Mouse (Mus musculus) ES-E14 (cell line): Measurements from ENCODE around the gene Clybl. TPM values are rescaled to one million over a fixed set of nuclear protein-coding genes. Genes with fewer than 3 reads are reported as not detected.

Experiments
- DNase-seq: peaks from one replicate; pipeline ENCODE4 v3.0.0-alpha.2; 2013; ENCODE audit warnings: low read depth, low spot score
- H3K27ac ChIP-seq: 2 replicates; pipeline ENCODE4 v1.5.1; 2012; ENCODE audit warnings: low read depth, mild to moderate bottlenecking, low read length, moderate library complexity, mixed read lengths; ENCODE audit not compliant: poor library complexity, insufficient read depth, severe bottlenecking
- H3K36me3 ChIP-seq: 2 replicates; pipeline ENCODE4 v1.6.1; 2012; ENCODE audit warnings: mild to moderate bottlenecking, low read length, moderate library complexity, mixed read lengths; ENCODE audit not compliant: control insufficient read depth, poor library complexity, insufficient read depth, severe bottlenecking
- H3K4me1 ChIP-seq, 2 experiments: fragments of 150-350 bp in 1 of 2; sonication (generic) in 1 of 2; 2 replicates each; pipeline ENCODE4 v1.6.1; 2012; ENCODE audit warnings: low read length in 2 of 2, mild to moderate bottlenecking in 1 of 2, mixed read lengths in 1 of 2; ENCODE audit not compliant: control insufficient read depth in 2 of 2, insufficient read depth in 2 of 2, poor library complexity in 1 of 2
- H3K4me3 ChIP-seq, 2 experiments: fragments of 150-350 bp in 1 of 2; sonication (generic) in 1 of 2; 2 replicates each; pipeline ENCODE4 v1.5.1; 2012; ENCODE audit warnings: low read length in 2 of 2, low read depth in 1 of 2, mild to moderate bottlenecking in 1 of 2, mixed read lengths in 1 of 2; ENCODE audit not compliant: insufficient read depth in 1 of 2, poor library complexity in 1 of 2, severe bottlenecking in 1 of 2
- H3K9ac ChIP-seq: 2 replicates; pipeline ENCODE4 v1.6.1; 2012; ENCODE audit warnings: low read depth, mild to moderate bottlenecking, low read length, mixed read lengths; ENCODE audit not compliant: poor library complexity, insufficient read depth, severe bottlenecking
- H3K9me3 ChIP-seq: fragments of 150-350 bp; sonication (generic); 2 replicates; pipeline ENCODE4 v1.6.1; 2012; ENCODE audit warnings: low read depth, mild to moderate bottlenecking, low read length; ENCODE audit not compliant: control insufficient read depth, insufficient read depth
- CHD2 ChIP-seq: IDR thresholded peaks from 2 replicates; pipeline ENCODE4 v1.6.1; 2014; ENCODE audit warnings: mild to moderate bottlenecking, low read depth, low read length, inconsistent platforms
- HCFC1 ChIP-seq: IDR thresholded peaks from 2 replicates; pipeline ENCODE4 v1.6.1; 2012; ENCODE audit warnings: low read length, inconsistent platforms, borderline replicate concordance; ENCODE audit not compliant: insufficient read depth
- MAFK ChIP-seq: IDR thresholded peaks from 2 replicates; pipeline ENCODE4 v1.6.1; 2014; ENCODE audit warnings: mild to moderate bottlenecking, low read depth, low read length, inconsistent platforms; ENCODE audit not compliant: insufficient read depth
- ZC3H11A ChIP-seq: IDR thresholded peaks from 2 replicates; pipeline ENCODE4 v1.6.1; 2012; ENCODE audit warnings: low read depth, mild to moderate bottlenecking, inconsistent platforms, low read length, borderline replicate concordance
- ZNF384 ChIP-seq: IDR thresholded peaks from 2 replicates; pipeline ENCODE4 v1.6.1; 2012; ENCODE audit warnings: low read depth, low read length, inconsistent platforms
- in situ Hi-C, 2 experiments: fragments of 600-800 bp; cut with MboI; formaldehyde crosslinking; loops; one replicate each; pipeline ENCODE4 v1.15.1; 2025; ENCODE audit warnings: low sequenced_read_pairs in 2 of 2, inconsistent platforms in 1 of 2; ENCODE audit not compliant: unreplicated experiment in 2 of 2
- total RNA-seq: library from RNA; depleted of rRNA; stranded (reverse); fragments of 300-350 nt; gene quantifications from 2 replicates; pipeline ENCODE4 v1.2.3, GENCODE M21; 2012

The Clybl gene
- total RNA-seq, 1 experiment, result 2.6 TPM

DNA sequence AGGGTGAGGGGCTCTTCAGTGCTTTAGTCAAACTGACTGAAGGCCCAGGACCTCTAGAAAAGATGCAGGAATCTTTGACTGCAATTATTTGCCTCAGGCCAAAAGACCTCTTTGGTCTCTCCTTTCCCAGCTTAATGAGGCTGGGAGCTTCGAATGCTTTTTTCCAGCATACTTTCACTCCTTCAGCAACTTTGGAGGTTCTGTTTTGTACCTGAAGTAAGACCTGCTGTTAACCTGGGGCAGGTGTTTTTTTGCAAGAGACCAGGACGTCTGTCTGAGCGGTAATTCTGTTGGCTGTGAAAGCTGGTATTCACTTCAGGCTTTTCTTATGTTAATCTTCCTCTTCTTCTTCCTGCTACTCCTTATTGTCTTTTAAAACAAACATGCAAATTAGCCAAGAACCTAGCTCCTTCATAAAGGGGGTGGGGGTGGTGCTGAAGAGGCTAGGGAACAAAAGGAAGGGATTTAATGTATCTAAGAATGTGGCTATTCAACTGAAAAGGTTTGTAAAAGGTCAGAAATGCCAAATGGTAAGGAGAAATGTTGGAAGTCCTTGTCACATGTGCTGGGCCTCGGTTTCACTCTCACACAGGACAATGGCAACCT is 234.8 kb downstream of the Clybl start:
- H3K9me3 ChIP-seq, result no peaks in the 10 kb centered on the region
- peaks cover 23 to 36% of the 10 kb centered on the region in 2 experiments for H3K4me1 ChIP-seq
- H3K9ac ChIP-seq, result peak overlapping the region; percentile 54
- no peak overlapping the region for H3K4me3 ChIP-seq
- TF ChIP-seq MAFK (peak; percentile 24; the same call in 1 of the 2 replicates), CHD2 (peak; percentile 84), HCFC1 (no peak), ZNF384 (peak; percentile 78; the same call in 1 of the 2 replicates), ZC3H11A (no peak)
- peak; percentile 88 for DNase-seq
- in situ Hi-C loops, result no loop called here
- peak overlapping the region; percentile 100 for H3K27ac ChIP-seq
- H3K36me3 ChIP-seq, result no peaks in the 10 kb centered on the region

DNA sequence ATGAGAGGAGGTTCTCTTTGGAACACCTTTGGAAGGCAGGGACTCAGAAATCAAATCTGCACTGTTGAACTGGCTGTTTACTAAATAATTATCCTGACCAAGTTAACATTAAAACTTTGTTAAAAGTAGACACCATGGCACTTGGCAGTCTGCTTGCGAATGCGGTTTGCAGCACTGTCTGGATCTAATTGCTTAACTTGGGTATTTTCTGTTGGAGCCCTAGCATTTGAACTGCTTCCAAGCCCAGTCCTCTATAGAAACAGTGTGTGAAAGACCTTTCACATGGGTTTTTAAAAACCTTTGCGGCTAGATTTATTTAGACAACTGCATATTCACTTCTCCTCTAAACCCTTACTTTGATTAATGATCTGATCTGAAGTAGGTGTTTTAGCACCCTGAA is 242.9 kb downstream of the Clybl start:
- Histone ChIP-seq H3K36me3 (no peaks in the 10 kb centered on the region), H3K4me3 (no peak overlapping the region), H3K9ac (no peak overlapping the region), H3K4me1 (peaks cover 2 to 13% of the 10 kb centered on the region in 2 experiments; a peak in 3 of 4 replicates), H3K27ac (no peak overlapping the region), H3K9me3 (no peaks in the 10 kb centered on the region)
- TF ChIP-seq CHD2 (no peak), ZNF384 (no peak), ZC3H11A (no peak)
- DNase-seq, result no peak
- in situ Hi-C loops, result no loop called here

- H3K9me3 ChIP-seq, result no peaks in the 10 kb centered on the region
- H3K4me3 ChIP-seq, result no peak overlapping the region
- H3K36me3 ChIP-seq, result no peaks in the 10 kb centered on the region
- peaks cover 0 to 6% of the 10 kb centered on the region in 2 experiments; a peak in 1 of 4 replicates for H3K4me1 ChIP-seq
- TF ChIP-seq MAFK (no peak), ZC3H11A (no peak), ZNF384 (no peak), CHD2 (no peak), HCFC1 (no peak)
- H3K9ac ChIP-seq, result no peak overlapping the region
- no peak for DNase-seq
- no peak overlapping the region for H3K27ac ChIP-seq
- in situ Hi-C loops, result no loop called here
These were observed 245.2 kb downstream of the Clybl start for GRCm38 (mm10) chr14:122426529-122427203.

- in situ Hi-C loops, result no loop called here
- no peak overlapping the region for H3K9ac ChIP-seq
- peaks cover 0 to 6% of the 10 kb centered on the region in 2 experiments; a peak in 1 of 4 replicates for H3K4me1 ChIP-seq
- no peaks in the 10 kb centered on the region for H3K36me3 ChIP-seq
- TF ChIP-seq HCFC1, result no peak
- no peak for TF ChIP-seq ZNF384
- TF ChIP-seq CHD2, result no peak
- no peak for TF ChIP-seq MAFK
- no peaks in the 10 kb centered on the region for H3K9me3 ChIP-seq
- DNase-seq, result no peak
- no peak overlapping the region for H3K4me3 ChIP-seq
- no peak overlapping the region for H3K27ac ChIP-seq
These were observed 245.7 kb downstream of the Clybl start for GRCm38 (mm10) chr14:122427204-122427560.

GRCm38 (mm10) chr14:122427654-122428053 is 246.2 kb downstream of the Clybl start:
- no peak overlapping the region for H3K4me3 ChIP-seq
- H3K27ac ChIP-seq, result no peak overlapping the region
- H3K4me1 ChIP-seq, result peaks cover 1 to 5% of the 10 kb centered on the region in 2 experiments; a peak in 2 of 4 replicates
- no peak for DNase-seq
- no peaks in the 10 kb centered on the region for H3K36me3 ChIP-seq
- TF ChIP-seq ZNF384 (no peak), ZC3H11A (no peak), HCFC1 (no peak), MAFK (no peak)
- in situ Hi-C loops, result no loop called here
- no peaks in the 10 kb centered on the region for H3K9me3 ChIP-seq
- no peak overlapping the region for H3K9ac ChIP-seq
